Mouse (Mus musculus): ENCODE measurements around the gene Scfd2.

GRCm38 (mm10) chr5:74358033-74358432 is 173.5 kb downstream of the Scfd2 start:
- no peak for TF ChIP-seq CTCF (IDR thresholded peaks at IDR 0.05; ENCODE audit: low read depth, low read length)
- TF ChIP-seq POLR2A (IDR thresholded peaks at IDR 0.05; ENCODE audit: extremely low read depth, insufficient read depth, low read length) = no peak

Measured in liver, adult 2 months (tissue).